Mouse (Mus musculus): Measurements from ENCODE around the gene Olfml1.

- TF ChIP-seq CTCF (IDR thresholded peaks at IDR 0.05; ENCODE audit: extremely low read depth, insufficient read depth, insufficient read length, insufficient replicate concordance) = no peak
- no peak for TF ChIP-seq POLR2A (IDR thresholded peaks at IDR 0.05; ENCODE audit: low read depth, low read length)
Observed at GRCm38 (mm10) chr7:107561584-107561983, 5.7 kb upstream of the Olfml1 start.
